Mouse (Mus musculus) E14TG2a.4 (cell line): ENCODE results near the gene Ttc38.

Experiments used
- CTCF ChIP-seq: conservative IDR thresholded peaks from 2 replicates; pipeline ENCODE4 v1.5.1; 2014; ENCODE audit warnings: low read length
- POU5F1 ChIP-seq: IDR thresholded peaks from 2 replicates; pipeline ENCODE4 v1.6.1; 2014; ENCODE audit warnings: low read length, borderline replicate concordance

DNA sequence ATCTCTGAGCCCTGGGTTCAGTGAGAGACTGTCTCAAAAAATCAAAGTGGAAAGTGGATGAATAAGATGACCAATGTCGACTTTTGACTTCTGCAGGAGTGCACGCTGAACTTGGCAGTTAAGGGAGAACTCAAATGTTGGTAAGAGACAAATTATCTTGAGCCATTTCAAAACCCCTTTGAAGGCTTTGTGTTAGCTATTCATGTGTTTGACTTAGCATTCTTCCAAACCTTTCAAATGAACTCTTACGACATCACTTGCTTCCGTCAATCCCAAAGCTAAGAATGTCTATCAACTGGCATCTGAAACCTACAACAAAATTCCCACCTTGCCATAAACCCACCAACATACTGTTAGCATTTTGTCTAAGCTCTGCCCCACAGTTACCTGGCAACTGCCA, 4.0 kb upstream of the Ttc38 start:
- no peak for TF ChIP-seq CTCF
- no peak for TF ChIP-seq POU5F1
